Mouse (Mus musculus): ENCODE measurements around the gene Zfp953.
A peak's percentile ranks its signal among the peaks of the same experiment; 100 is the strongest.

- TF ChIP-seq CTCF (IDR thresholded peaks at IDR 0.05) (peak; percentile 78), EP300 (IDR thresholded peaks at IDR 0.05) (peak; percentile 52)
Measured at GRCm38 (mm10) chr13:67332019-67332724, 28.2 kb downstream of the Zfp953 start, which contains the start of gene Zfp595.
